Mouse (Mus musculus): ENCODE data around the gene Gimap5. TPM values are rescaled to one million over a fixed set of nuclear protein-coding genes. Genes with fewer than 3 reads are reported as not detected.

The Gimap5 gene
- polyA plus RNA-seq, 1 experiment from 2014 or later = 5.2 TPM

DNA sequence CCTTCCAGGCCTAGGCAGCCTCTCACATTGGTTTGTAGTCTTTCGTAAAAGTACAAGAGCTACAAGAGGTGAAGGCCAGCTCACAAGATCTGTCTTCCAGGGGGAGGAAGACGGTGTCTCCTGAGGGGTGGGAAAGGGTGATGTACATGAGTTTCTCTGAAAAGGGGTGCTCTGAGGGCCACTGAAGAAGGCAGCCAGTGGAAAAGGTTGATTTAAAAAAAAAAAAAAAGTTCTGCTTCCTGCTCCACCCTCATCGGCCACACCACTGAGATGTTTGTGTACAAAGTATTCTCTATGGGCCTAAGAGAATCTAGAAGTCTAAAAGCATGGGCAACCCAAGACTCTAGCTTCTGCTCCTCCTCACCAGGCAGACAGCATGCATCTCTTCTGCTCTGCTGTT is 24.7 kb downstream of the Gimap5 start, which contains the start of gene Gimap3:
Gene Gimap3, minus strand, starts transcription at position 156 of the 400 bp plus-strand sequence.
- DNase-seq (ENCODE audit: low spot score) = no peak
- no peak for ATAC-seq (ENCODE audit: low read depth)
- no peak within 1 kb of the TSS for H3K9ac ChIP-seq (ENCODE audit: low read depth, low read length)
- no peak within 1 kb of the TSS for H3K4me2 ChIP-seq (ENCODE audit: low read depth, low read length)
- H3K27ac ChIP-seq (replicated peaks; ENCODE audit: low read depth, low read length) = no peak within 1 kb of the TSS
- H3K9me3 ChIP-seq (ENCODE audit: control insufficient read depth, low read length) = no peaks in the 10 kb centered on the region
- no peaks in the 10 kb centered on the region for H3K27me3 ChIP-seq (replicated peaks; ENCODE audit: control insufficient read depth, insufficient read depth, low read length)
- no peaks in the 10 kb centered on the region for H3K36me3 ChIP-seq (ENCODE audit: control insufficient read depth, insufficient read depth, low read length)
- 89% methylated on average over 3 of the region's 3 CpGs for WGBS
- no peak within 1 kb of the TSS for H3K4me3 ChIP-seq (ENCODE audit: low read depth, low read length)
- no peaks in the 10 kb centered on the region for H3K4me1 ChIP-seq (ENCODE audit: control insufficient read depth, insufficient read depth, low read length)

GRCm38 (mm10) chr6:48772030-48772429 is 26.0 kb downstream of the Gimap5 start:
- Histone ChIP-seq H3K9me3 (ENCODE audit: control insufficient read depth, low read length) (no peaks in the 10 kb centered on the region), H3K36me3 (ENCODE audit: control insufficient read depth, insufficient read depth, low read length) (no peaks in the 10 kb centered on the region), H3K27ac (replicated peaks; ENCODE audit: low read depth, low read length) (no peak overlapping the region), H3K27me3 (replicated peaks; ENCODE audit: control insufficient read depth, insufficient read depth, low read length) (no peaks in the 10 kb centered on the region), H3K4me3 (ENCODE audit: low read depth, low read length) (no peak overlapping the region), H3K4me2 (ENCODE audit: low read depth, low read length) (peak overlapping the region; percentile 28; the same call in 1 of the 2 replicates), H3K4me1 (ENCODE audit: control insufficient read depth, insufficient read depth, low read length) (no peaks in the 10 kb centered on the region), H3K9ac (ENCODE audit: low read depth, low read length) (no peak overlapping the region)
- WGBS = 11% methylated on average over 8 of the region's 8 CpGs
- DNase-seq (ENCODE audit: low spot score) (peak; percentile 78), ATAC-seq (ENCODE audit: low read depth) (0 out of 2 replicates have a peak, but pooled peaks have one; percentile 44)

DNA sequence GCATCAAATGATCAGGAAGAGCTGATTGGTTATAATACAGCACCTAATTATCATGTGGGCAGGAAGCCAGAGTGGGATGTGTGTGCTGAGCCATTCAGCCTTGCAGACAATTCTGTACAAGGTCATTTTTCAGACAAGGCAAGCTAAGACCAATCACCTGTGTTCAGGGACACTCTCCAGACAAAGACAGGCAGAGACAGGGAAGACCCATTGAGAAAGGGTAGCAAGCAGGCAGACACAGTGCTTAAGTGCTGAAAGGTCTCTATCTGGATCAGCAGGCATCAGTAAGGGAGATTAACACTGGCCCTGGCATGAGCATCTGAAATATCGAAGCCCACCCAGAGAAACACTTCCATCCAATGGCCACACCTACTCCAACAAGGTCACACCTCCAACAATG is 38.4 kb downstream of the Gimap5 start:
- Histone ChIP-seq H3K4me3 (ENCODE audit: low read depth, low read length) (no peak overlapping the region), H3K9me3 (ENCODE audit: control insufficient read depth, low read length) (no peaks in the 10 kb centered on the region), H3K9ac (ENCODE audit: low read depth, low read length) (no peak overlapping the region), H3K27ac (replicated peaks; ENCODE audit: low read depth, low read length) (no peak overlapping the region), H3K27me3 (replicated peaks; ENCODE audit: control insufficient read depth, insufficient read depth, low read length) (no peaks in the 10 kb centered on the region), H3K36me3 (ENCODE audit: control insufficient read depth, insufficient read depth, low read length) (no peaks in the 10 kb centered on the region), H3K4me1 (ENCODE audit: control insufficient read depth, insufficient read depth, low read length) (no peaks in the 10 kb centered on the region), H3K4me2 (ENCODE audit: low read depth, low read length) (no peak overlapping the region)
- no peak for ATAC-seq (ENCODE audit: low read depth)
- WGBS = 86% methylated on average over 1 of the region's 1 CpGs
- DNase-seq (ENCODE audit: low spot score) = no peak

DNA sequence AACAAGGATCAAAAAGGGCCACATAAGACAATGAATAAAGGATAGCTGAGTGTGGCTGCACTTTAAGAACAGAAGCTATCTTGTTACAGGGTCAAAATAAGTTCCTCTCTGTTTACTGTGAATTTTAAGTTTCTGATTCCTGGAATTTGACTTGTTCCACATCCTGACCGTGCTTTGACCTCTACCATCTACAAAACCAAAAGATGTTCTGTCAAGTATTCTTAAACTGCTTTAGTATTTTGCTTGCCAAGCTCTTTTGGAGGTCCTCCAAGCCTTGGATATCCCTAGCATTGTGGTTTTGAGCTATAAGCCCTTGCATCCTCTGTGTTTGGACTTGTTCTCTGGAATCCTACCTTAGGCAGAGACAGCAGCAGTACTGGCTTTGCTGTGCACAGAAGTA is 39.2 kb downstream of the Gimap5 start:
- ATAC-seq (ENCODE audit: low read depth) = peak; percentile 81

DNA sequence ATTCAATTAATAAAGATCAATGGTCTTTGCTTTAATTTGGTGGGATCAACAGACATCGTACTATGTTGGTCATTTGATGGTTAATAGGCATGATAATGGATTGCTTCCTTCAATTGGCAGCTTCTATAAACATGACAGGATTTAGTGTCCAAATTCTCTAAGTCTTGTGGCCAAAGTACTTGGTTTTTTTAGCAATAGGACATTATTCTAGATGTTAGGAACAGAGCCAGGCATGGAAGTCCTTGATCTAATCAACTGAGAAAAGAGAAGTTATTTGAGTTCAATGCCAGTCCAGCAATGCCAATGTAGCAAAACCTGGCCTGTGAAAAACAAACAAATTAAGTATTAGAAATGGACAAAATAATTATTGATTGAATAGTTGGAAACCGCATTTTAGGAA is 39.6 kb downstream of the Gimap5 start:
- 71% methylated on average over 2 of the region's 2 CpGs for WGBS
- no peak for ATAC-seq (ENCODE audit: low read depth)
- no peak for DNase-seq (ENCODE audit: low spot score)

More for the DNA sequence above, 39.2 kb downstream of the Gimap5 start:
- no peaks in the 10 kb centered on the region for H3K27me3 ChIP-seq (replicated peaks; ENCODE audit: control insufficient read depth, insufficient read depth, low read length)
- peak; percentile 92 for DNase-seq (ENCODE audit: low spot score)
- WGBS = 45% methylated on average over 1 of the region's 1 CpGs
- no peaks in the 10 kb centered on the region for H3K4me1 ChIP-seq (ENCODE audit: control insufficient read depth, insufficient read depth, low read length)
- no peaks in the 10 kb centered on the region for H3K36me3 ChIP-seq (ENCODE audit: control insufficient read depth, insufficient read depth, low read length)
- no peak overlapping the region for H3K4me3 ChIP-seq (ENCODE audit: low read depth, low read length)
- H3K27ac ChIP-seq (replicated peaks; ENCODE audit: low read depth, low read length) = no peak overlapping the region
- no peak overlapping the region for H3K4me2 ChIP-seq (ENCODE audit: low read depth, low read length)
- H3K9me3 ChIP-seq (ENCODE audit: control insufficient read depth, low read length) = no peaks in the 10 kb centered on the region
- no peak overlapping the region for H3K9ac ChIP-seq (ENCODE audit: low read depth, low read length)

DNA sequence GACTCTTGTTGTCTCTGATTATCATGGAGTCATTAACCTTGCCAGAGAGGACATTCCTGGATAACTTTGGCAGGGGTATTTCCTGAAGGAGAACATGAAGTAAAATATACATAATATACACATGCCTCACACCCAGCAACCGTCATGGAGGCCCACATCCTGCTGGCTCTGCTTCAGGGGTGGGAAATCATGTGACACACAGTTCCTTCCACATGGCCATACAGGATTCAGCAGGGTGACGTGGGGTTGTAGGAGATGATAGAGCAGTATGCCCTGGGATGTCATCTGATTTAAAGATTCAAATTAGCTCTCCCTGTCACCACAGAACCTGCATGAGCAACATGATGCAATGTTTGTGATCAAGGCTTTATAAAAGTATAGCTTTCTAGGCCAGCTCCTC is 41.9 kb downstream of the Gimap5 start:
- Histone ChIP-seq H3K4me1 (ENCODE audit: control insufficient read depth, insufficient read depth, low read length) (no peaks in the 10 kb centered on the region), H3K4me2 (ENCODE audit: low read depth, low read length) (no peak overlapping the region), H3K9me3 (ENCODE audit: control insufficient read depth, low read length) (no peaks in the 10 kb centered on the region), H3K36me3 (ENCODE audit: control insufficient read depth, insufficient read depth, low read length) (no peaks in the 10 kb centered on the region), H3K27ac (replicated peaks; ENCODE audit: low read depth, low read length) (no peak overlapping the region), H3K4me3 (ENCODE audit: low read depth, low read length) (no peak overlapping the region), H3K9ac (ENCODE audit: low read depth, low read length) (no peak overlapping the region), H3K27me3 (replicated peaks; ENCODE audit: control insufficient read depth, insufficient read depth, low read length) (no peaks in the 10 kb centered on the region)
- ATAC-seq (ENCODE audit: low read depth) = no peak
- no peak for DNase-seq (ENCODE audit: low spot score)
- 89% methylated on average over 2 of the region's 2 CpGs for WGBS

More for the DNA sequence above, 39.6 kb downstream of the Gimap5 start:
- Histone ChIP-seq H3K4me2 (ENCODE audit: low read depth, low read length) (no peak overlapping the region), H3K27me3 (replicated peaks; ENCODE audit: control insufficient read depth, insufficient read depth, low read length) (no peaks in the 10 kb centered on the region), H3K4me3 (ENCODE audit: low read depth, low read length) (no peak overlapping the region), H3K27ac (replicated peaks; ENCODE audit: low read depth, low read length) (no peak overlapping the region), H3K4me1 (ENCODE audit: control insufficient read depth, insufficient read depth, low read length) (no peaks in the 10 kb centered on the region), H3K9me3 (ENCODE audit: control insufficient read depth, low read length) (no peaks in the 10 kb centered on the region), H3K9ac (ENCODE audit: low read depth, low read length) (no peak overlapping the region), H3K36me3 (ENCODE audit: control insufficient read depth, insufficient read depth, low read length) (no peaks in the 10 kb centered on the region)

- no peak for DNase-seq (ENCODE audit: low spot score)
- Histone ChIP-seq H3K4me1 (ENCODE audit: control insufficient read depth, insufficient read depth, low read length) (no peaks in the 10 kb centered on the region), H3K27ac (replicated peaks; ENCODE audit: low read depth, low read length) (no peak overlapping the region), H3K9me3 (ENCODE audit: control insufficient read depth, low read length) (no peaks in the 10 kb centered on the region), H3K9ac (ENCODE audit: low read depth, low read length) (no peak overlapping the region), H3K27me3 (replicated peaks; ENCODE audit: control insufficient read depth, insufficient read depth, low read length) (no peaks in the 10 kb centered on the region), H3K36me3 (ENCODE audit: control insufficient read depth, insufficient read depth, low read length) (no peaks in the 10 kb centered on the region), H3K4me2 (ENCODE audit: low read depth, low read length) (no peak overlapping the region), H3K4me3 (ENCODE audit: low read depth, low read length) (no peak overlapping the region)
- no peak for ATAC-seq (ENCODE audit: low read depth)
- 90% methylated on average over 1 of the region's 1 CpGs for WGBS
Measured at GRCm38 (mm10) chr6:48801897-48802296, 55.9 kb downstream of the Gimap5 start.

- Histone ChIP-seq H3K4me3 (ENCODE audit: low read depth, low read length) (no peak overlapping the region), H3K9me3 (ENCODE audit: control insufficient read depth, low read length) (no peaks in the 10 kb centered on the region), H3K9ac (ENCODE audit: low read depth, low read length) (no peak overlapping the region), H3K27ac (replicated peaks; ENCODE audit: low read depth, low read length) (no peak overlapping the region), H3K36me3 (ENCODE audit: control insufficient read depth, insufficient read depth, low read length) (no peaks in the 10 kb centered on the region), H3K4me1 (ENCODE audit: control insufficient read depth, insufficient read depth, low read length) (no peaks in the 10 kb centered on the region), H3K27me3 (replicated peaks; ENCODE audit: control insufficient read depth, insufficient read depth, low read length) (no peaks in the 10 kb centered on the region), H3K4me2 (ENCODE audit: low read depth, low read length) (no peak overlapping the region)
- ATAC-seq (ENCODE audit: low read depth) (no peak), DNase-seq (ENCODE audit: low spot score) (peak; percentile 35)
Measured at GRCm38 (mm10) chr6:48803406-48804051, 57.5 kb downstream of the Gimap5 start.

Data from embryonic facial prominence, embryonic 14.5 days (tissue).